Mouse (Mus musculus) liver, adult 2 months (tissue): Measurements from ENCODE around the gene Nfic. TPM values are rescaled to one million over a fixed set of nuclear protein-coding genes. Genes with fewer than 3 reads are reported as not detected.

Source experiments
- DNase-seq: peaks from one replicate; pipeline ENCODE4 v3.0.0-alpha.2; 2011; ENCODE audit warnings: low read depth, low spot score; ENCODE audit errors: extremely low read depth
- H3K27ac ChIP-seq: fragments of 200-500 bp; replicated peaks from 2 replicates; pipeline ENCODE4 v1.5.1; 2012; ENCODE audit warnings: low read depth, mild to moderate bottlenecking, control low read depth, inconsistent platforms, low read length; ENCODE audit not compliant: insufficient read depth
- H3K27me3 ChIP-seq: fragments of 200-500 bp; 2 replicates; pipeline ENCODE4 v1.6.1; 2012; ENCODE audit warnings: mild to moderate bottlenecking, moderate library complexity, low read length, inconsistent platforms; ENCODE audit not compliant: control insufficient read depth, insufficient read depth
- H3K36me3 ChIP-seq: fragments of 200-500 bp; 2 replicates; pipeline ENCODE4 v1.6.1; 2012; ENCODE audit warnings: low read length, inconsistent platforms; ENCODE audit not compliant: control insufficient read depth, insufficient read depth
- H3K4me1 ChIP-seq: fragments of 200-500 bp; 2 replicates; pipeline ENCODE4 v1.6.1; 2011; ENCODE audit warnings: low read length; ENCODE audit not compliant: control insufficient read depth, insufficient read depth
- H3K4me3 ChIP-seq: fragments of 200-500 bp; 2 replicates; pipeline ENCODE4 v1.5.1; 2011; ENCODE audit warnings: low read depth, mild to moderate bottlenecking, control low read depth, low read length, moderate library complexity; ENCODE audit not compliant: insufficient read depth
- H3K79me2 ChIP-seq: fragments of 200-500 bp; 2 replicates; pipeline ENCODE4 v1.6.1; 2012; ENCODE audit warnings: inconsistent platforms, mild to moderate bottlenecking, low read length, moderate library complexity; ENCODE audit not compliant: control insufficient read depth, insufficient read depth
- H3K9ac ChIP-seq: fragments of 200-500 bp; 2 replicates; pipeline ENCODE4 v1.6.1; 2012; ENCODE audit warnings: low read depth, mild to moderate bottlenecking, control low read depth, inconsistent platforms, low read length
- CTCF ChIP-seq: fragments of 200-500 bp; IDR thresholded peaks from 2 replicates; pipeline ENCODE4 v1.5.1; 2011; ENCODE audit warnings: low read depth, low read length, control low read depth
- POLR2A ChIP-seq: fragments of 200-500 bp; IDR thresholded peaks from 2 replicates; pipeline ENCODE4 v1.6.1; 2011; ENCODE audit warnings: low read length, control low read depth; ENCODE audit not compliant: insufficient read depth; ENCODE audit errors: extremely low read depth
- WGBS: fragments of 180-500 bp; shearing (Covaris S2); methylation state at CpG from one replicate; pipeline ENCODE4 v1.1.7; 2018; 5-methylcytosine and 5-hydroxymethylcytosine counted together
- polyA plus RNA-seq: library from polyadenylated mRNA; depleted of rRNA; stranded (reverse); fragments of >200 nt; gene quantifications from 2 replicates; pipeline ENCODE4 v1.2.3, GENCODE M21; 2012
- total RNA-seq: library from RNA; depleted of rRNA; stranded (reverse); fragments of >200 nt; gene quantifications from 2 replicates; pipeline ENCODE4 v1.2.3, GENCODE M21; 2014

Gene Nfic
- total and polyA plus RNA-seq, 2 experiments, result 7.4 to 32.8 TPM

- TF ChIP-seq POLR2A, result no peak
- TF ChIP-seq CTCF, result no peak
Observed at GRCm38 (mm10) chr10:81456983-81457563, 1.6 kb upstream of the Nfic start.

GRCm38 (mm10) chr10:81454106-81454505 is 1.3 kb downstream of the Nfic start:
- TF ChIP-seq CTCF, result no peak
- no peak for TF ChIP-seq POLR2A
- peaks cover 21% of the 10 kb centered on the region for H3K27me3 ChIP-seq
- H3K4me1 ChIP-seq, result no peaks in the 10 kb centered on the region
- DNase-seq, result no peak
- H3K27ac ChIP-seq, result no peak overlapping the region
- H3K9ac ChIP-seq, result no peak overlapping the region
- no peak overlapping the region for H3K4me3 ChIP-seq
- H3K79me2 ChIP-seq, result no peaks in the 10 kb centered on the region
- WGBS, result 71% methylated on average over 2 of the region's 2 CpGs
- no peaks in the 10 kb centered on the region for H3K36me3 ChIP-seq

More at GRCm38 (mm10) chr10:81456983-81457563, 1.6 kb upstream of the Nfic start:
- no peaks in the 10 kb centered on the region for H3K4me1 ChIP-seq
- no peak for DNase-seq
- H3K27ac ChIP-seq, result no peak overlapping the region
- no peaks in the 10 kb centered on the region for H3K36me3 ChIP-seq
- no peaks in the 10 kb centered on the region for H3K79me2 ChIP-seq
- 57% methylated on average over 12 of the region's 12 CpGs for WGBS
- no peak overlapping the region for H3K4me3 ChIP-seq
- H3K9ac ChIP-seq, result no peak overlapping the region
- peaks cover 23% of the 10 kb centered on the region for H3K27me3 ChIP-seq

GRCm38 (mm10) chr10:81452947-81453288 is 2.5 kb downstream of the Nfic start:
- H3K9ac ChIP-seq, result no peak overlapping the region
- WGBS, result 7% methylated on average over 14 of the region's 14 CpGs
- H3K79me2 ChIP-seq, result no peaks in the 10 kb centered on the region
- H3K4me3 ChIP-seq, result no peak overlapping the region
- DNase-seq, result no peak
- no peaks in the 10 kb centered on the region for H3K4me1 ChIP-seq
- H3K36me3 ChIP-seq, result no peaks in the 10 kb centered on the region
- no peak overlapping the region for H3K27ac ChIP-seq
- TF ChIP-seq POLR2A (no peak), CTCF (no peak)
- peaks cover 21% of the 10 kb centered on the region for H3K27me3 ChIP-seq

- no peak overlapping the region for H3K27ac ChIP-seq
- peaks cover 21% of the 10 kb centered on the region for H3K27me3 ChIP-seq
Observed at GRCm38 (mm10) chr10:81452237-81452946, 3.0 kb downstream of the Nfic start.

GRCm38 (mm10) chr10:81451365-81451745 is 4.1 kb downstream of the Nfic start:
- 11% methylated on average over 6 of the region's 6 CpGs for WGBS
- Histone ChIP-seq H3K27ac (no peak overlapping the region), H3K27me3 (peaks cover 21% of the 10 kb centered on the region), H3K9ac (no peak overlapping the region), H3K79me2 (no peaks in the 10 kb centered on the region), H3K4me3 (no peak overlapping the region), H3K36me3 (no peaks in the 10 kb centered on the region), H3K4me1 (no peaks in the 10 kb centered on the region)
- no peak for DNase-seq
- TF ChIP-seq POLR2A (no peak), CTCF (no peak)

More at GRCm38 (mm10) chr10:81452237-81452946, 3.0 kb downstream of the Nfic start:
- Histone ChIP-seq H3K36me3 (no peaks in the 10 kb centered on the region), H3K4me3 (no peak overlapping the region), H3K4me1 (no peaks in the 10 kb centered on the region), H3K9ac (no peak overlapping the region), H3K79me2 (no peaks in the 10 kb centered on the region)
- DNase-seq, result no peak
- TF ChIP-seq CTCF, result no peak
- TF ChIP-seq POLR2A, result no peak
- 11% methylated on average over 36 of the region's 36 CpGs for WGBS

GRCm38 (mm10) chr10:81450641-81451364 is 4.6 kb downstream of the Nfic start:
- H3K4me3 ChIP-seq, result no peak overlapping the region
- H3K27me3 ChIP-seq, result peaks cover 20% of the 10 kb centered on the region
- 56% methylated on average over 9 of the region's 9 CpGs for WGBS

More at GRCm38 (mm10) chr10:81450641-81451364, 4.6 kb downstream of the Nfic start:
- Histone ChIP-seq H3K27ac (no peak overlapping the region), H3K4me1 (no peaks in the 10 kb centered on the region), H3K36me3 (no peaks in the 10 kb centered on the region), H3K9ac (no peak overlapping the region), H3K79me2 (no peaks in the 10 kb centered on the region)
- TF ChIP-seq POLR2A, result no peak
- TF ChIP-seq CTCF, result no peak
- no peak for DNase-seq
